Mouse (Mus musculus) liver, adult 2 months (tissue): ENCODE data around the gene Otud7a. TPM values are rescaled to one million over a fixed set of nuclear protein-coding genes. Genes with fewer than 3 reads are reported as not detected.

Experiments used
- DNase-seq: peaks from one replicate; pipeline ENCODE4 v3.0.0-alpha.2; 2011; ENCODE audit warnings: low read depth, low spot score; ENCODE audit errors: extremely low read depth
- H3K27ac ChIP-seq: fragments of 200-500 bp; replicated peaks from 2 replicates; pipeline ENCODE4 v1.5.1; 2012; ENCODE audit warnings: low read depth, mild to moderate bottlenecking, control low read depth, inconsistent platforms, low read length; ENCODE audit not compliant: insufficient read depth
- H3K27me3 ChIP-seq: fragments of 200-500 bp; 2 replicates; pipeline ENCODE4 v1.6.1; 2012; ENCODE audit warnings: mild to moderate bottlenecking, moderate library complexity, low read length, inconsistent platforms; ENCODE audit not compliant: control insufficient read depth, insufficient read depth
- H3K36me3 ChIP-seq: fragments of 200-500 bp; 2 replicates; pipeline ENCODE4 v1.6.1; 2012; ENCODE audit warnings: low read length, inconsistent platforms; ENCODE audit not compliant: control insufficient read depth, insufficient read depth
- H3K4me1 ChIP-seq: fragments of 200-500 bp; 2 replicates; pipeline ENCODE4 v1.6.1; 2011; ENCODE audit warnings: low read length; ENCODE audit not compliant: control insufficient read depth, insufficient read depth
- H3K4me3 ChIP-seq: fragments of 200-500 bp; 2 replicates; pipeline ENCODE4 v1.5.1; 2011; ENCODE audit warnings: low read depth, mild to moderate bottlenecking, control low read depth, low read length, moderate library complexity; ENCODE audit not compliant: insufficient read depth
- H3K79me2 ChIP-seq: fragments of 200-500 bp; 2 replicates; pipeline ENCODE4 v1.6.1; 2012; ENCODE audit warnings: inconsistent platforms, mild to moderate bottlenecking, low read length, moderate library complexity; ENCODE audit not compliant: control insufficient read depth, insufficient read depth
- H3K9ac ChIP-seq: fragments of 200-500 bp; 2 replicates; pipeline ENCODE4 v1.6.1; 2012; ENCODE audit warnings: low read depth, mild to moderate bottlenecking, control low read depth, inconsistent platforms, low read length
- CTCF ChIP-seq: fragments of 200-500 bp; IDR thresholded peaks from 2 replicates; pipeline ENCODE4 v1.5.1; 2011; ENCODE audit warnings: low read depth, low read length, control low read depth
- POLR2A ChIP-seq: fragments of 200-500 bp; IDR thresholded peaks from 2 replicates; pipeline ENCODE4 v1.6.1; 2011; ENCODE audit warnings: low read length, control low read depth; ENCODE audit not compliant: insufficient read depth; ENCODE audit errors: extremely low read depth
- WGBS: fragments of 180-500 bp; shearing (Covaris S2); methylation state at CpG from one replicate; pipeline ENCODE4 v1.1.7; 2018; 5-methylcytosine and 5-hydroxymethylcytosine counted together
- polyA plus RNA-seq: library from polyadenylated mRNA; depleted of rRNA; stranded (reverse); fragments of >200 nt; gene quantifications from 2 replicates; pipeline ENCODE4 v1.2.3, GENCODE M21; 2012; rRNA removed
- total RNA-seq: library from RNA; depleted of rRNA; stranded (reverse); fragments of >200 nt; gene quantifications from 2 replicates; pipeline ENCODE4 v1.2.3, GENCODE M21; 2014; rRNA removed

Otud7a gene
- total RNA-seq (not detected in 2 replicates), polyA plus RNA-seq (not detected in 2 replicates)

DNA sequence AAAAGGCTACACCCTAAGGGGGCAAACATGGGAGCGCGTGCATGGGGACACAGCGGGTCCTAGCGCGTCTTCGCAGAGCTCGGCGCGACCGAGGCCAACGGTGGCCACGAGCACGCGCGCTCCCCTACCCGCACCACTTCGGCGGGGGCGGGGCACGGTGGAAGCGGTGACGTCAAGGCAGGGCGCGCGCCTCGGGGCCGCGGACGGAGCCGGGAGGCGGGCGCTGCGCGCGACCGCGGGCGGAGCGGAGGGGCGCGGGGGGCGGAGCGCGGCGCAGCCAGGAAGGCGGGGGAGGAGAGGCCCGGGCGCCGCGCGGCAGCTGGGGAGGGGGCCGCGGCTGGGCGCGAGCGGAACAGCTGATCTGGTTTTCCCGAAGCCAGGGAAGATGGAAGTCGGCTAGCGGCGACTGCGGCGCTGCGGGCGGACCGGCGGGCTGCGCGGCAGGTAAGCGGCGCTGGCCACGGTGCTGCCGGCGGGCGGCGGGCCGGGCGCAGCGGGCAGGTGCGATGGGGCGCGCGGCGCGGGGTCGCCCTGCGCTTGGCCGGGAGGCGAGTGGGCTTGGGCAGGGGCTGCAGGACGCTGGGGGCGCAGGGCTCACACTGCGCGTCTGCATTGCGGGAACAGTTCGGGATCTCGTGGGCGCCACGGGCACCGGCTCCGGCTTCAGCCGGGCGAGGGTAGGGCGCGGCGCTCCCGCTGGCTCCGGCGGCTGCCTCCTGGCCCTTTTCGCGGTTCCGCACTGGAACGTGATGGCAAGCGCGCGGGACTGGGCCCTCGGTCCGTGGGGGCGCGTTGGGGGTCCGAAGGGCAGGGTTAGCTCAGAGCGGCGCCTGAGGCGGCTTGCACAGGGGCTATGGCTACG lies at the start of gene Otud7a:
Gene Otud7a, plus strand, starts transcription at position 268 of the 862 bp plus-strand sequence.
- TF ChIP-seq POLR2A, result no peak
- no peak for TF ChIP-seq CTCF
- no peak within 1 kb of the TSS for H3K27ac ChIP-seq
- H3K27me3 ChIP-seq, result peaks cover 6% of the 10 kb centered on the region
- no peaks in the 10 kb centered on the region for H3K36me3 ChIP-seq
- no peak for DNase-seq
- H3K4me1 ChIP-seq, result no peaks in the 10 kb centered on the region
- no peak within 1 kb of the TSS for H3K9ac ChIP-seq
- no peak within 1 kb of the TSS for H3K4me3 ChIP-seq
- H3K79me2 ChIP-seq, result no peaks in the 10 kb centered on the region
- WGBS, result 2% methylated on average over 104 of the region's 123 CpGs

DNA sequence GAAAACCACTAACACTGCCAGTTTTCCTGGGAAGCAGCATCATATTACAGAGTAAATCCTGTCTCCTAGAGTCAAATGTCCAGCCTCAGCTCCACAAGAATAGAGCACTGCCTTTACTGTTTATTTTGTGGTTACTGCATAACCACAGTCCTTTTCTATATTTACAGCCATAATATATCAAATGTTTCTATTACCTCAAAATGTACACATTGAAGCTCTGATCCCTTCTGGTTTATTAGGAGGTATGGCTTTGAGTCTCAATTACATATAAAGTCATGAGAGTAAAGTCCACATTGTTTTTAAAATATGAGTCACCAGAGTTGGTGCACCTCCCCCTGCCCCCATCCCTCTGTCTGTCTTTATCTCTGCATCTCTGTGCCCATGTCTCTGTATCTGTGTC lies 38.6 kb upstream of the Otud7a start:
- no peak overlapping the region for H3K9ac ChIP-seq
- DNase-seq, result no peak

DNA sequence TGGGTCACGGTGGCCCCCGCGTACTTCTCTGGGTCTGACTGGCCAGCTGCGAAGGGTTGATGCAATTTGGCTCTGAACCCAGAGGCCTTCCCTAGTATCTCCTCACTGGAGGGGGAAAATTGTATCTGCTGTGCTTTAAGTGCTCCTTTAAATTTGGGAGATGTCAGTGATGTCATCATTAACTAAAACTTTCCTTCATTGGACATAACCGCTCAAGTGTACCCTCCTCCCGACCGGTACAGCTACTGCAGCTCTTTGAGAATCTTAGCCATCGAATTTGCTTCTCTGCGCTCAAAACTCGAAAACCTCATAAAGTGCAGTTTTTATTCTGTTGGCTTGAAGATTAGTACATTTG lies 772 bp downstream of the Otud7a start:
- no peaks in the 10 kb centered on the region for H3K79me2 ChIP-seq
- WGBS, result 29% methylated on average over 10 of the region's 10 CpGs
- TF ChIP-seq CTCF (no peak), POLR2A (no peak)
- H3K9ac ChIP-seq, result no peak overlapping the region
- H3K27ac ChIP-seq, result no peak overlapping the region
- H3K4me3 ChIP-seq, result no peak overlapping the region
- H3K36me3 ChIP-seq, result no peaks in the 10 kb centered on the region
- no peak for DNase-seq
- H3K4me1 ChIP-seq, result no peaks in the 10 kb centered on the region
- peaks cover 6% of the 10 kb centered on the region for H3K27me3 ChIP-seq

More for the DNA sequence above, 38.6 kb upstream of the Otud7a start:
- Histone ChIP-seq H3K4me3 (no peak overlapping the region), H3K4me1 (no peaks in the 10 kb centered on the region), H3K27ac (no peak overlapping the region), H3K36me3 (no peaks in the 10 kb centered on the region), H3K27me3 (no peaks in the 10 kb centered on the region), H3K79me2 (no peaks in the 10 kb centered on the region)
- TF ChIP-seq CTCF (no peak), POLR2A (no peak)

DNA sequence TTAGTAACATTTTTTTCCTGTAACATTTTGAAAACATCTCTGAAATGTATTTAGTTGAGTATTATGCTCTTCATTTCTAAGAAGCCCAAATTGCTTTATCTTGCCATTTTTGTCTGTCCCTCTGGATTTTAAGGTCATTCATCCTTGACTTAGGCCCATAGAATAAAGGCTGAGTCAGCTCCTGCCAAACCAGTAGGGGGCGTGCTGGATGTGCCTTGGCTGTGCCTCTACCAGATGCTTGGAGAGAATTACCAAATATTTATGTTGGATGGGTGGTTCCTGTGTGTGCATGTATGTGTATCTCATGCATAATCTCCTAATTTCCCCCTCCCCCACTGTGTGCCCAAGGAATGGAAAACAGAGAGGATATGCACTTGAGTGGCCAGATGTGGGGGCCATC lies 2.4 kb downstream of the Otud7a start:
- H3K9ac ChIP-seq, result no peak overlapping the region
- H3K4me1 ChIP-seq, result no peaks in the 10 kb centered on the region
- no peak overlapping the region for H3K27ac ChIP-seq
- DNase-seq, result no peak
- H3K79me2 ChIP-seq, result no peaks in the 10 kb centered on the region
- TF ChIP-seq POLR2A (no peak), CTCF (no peak)
- no peak overlapping the region for H3K4me3 ChIP-seq
- H3K36me3 ChIP-seq, result no peaks in the 10 kb centered on the region
- peaks cover 6% of the 10 kb centered on the region for H3K27me3 ChIP-seq
- WGBS, result 14% methylated on average over 1 of the region's 1 CpGs

DNA sequence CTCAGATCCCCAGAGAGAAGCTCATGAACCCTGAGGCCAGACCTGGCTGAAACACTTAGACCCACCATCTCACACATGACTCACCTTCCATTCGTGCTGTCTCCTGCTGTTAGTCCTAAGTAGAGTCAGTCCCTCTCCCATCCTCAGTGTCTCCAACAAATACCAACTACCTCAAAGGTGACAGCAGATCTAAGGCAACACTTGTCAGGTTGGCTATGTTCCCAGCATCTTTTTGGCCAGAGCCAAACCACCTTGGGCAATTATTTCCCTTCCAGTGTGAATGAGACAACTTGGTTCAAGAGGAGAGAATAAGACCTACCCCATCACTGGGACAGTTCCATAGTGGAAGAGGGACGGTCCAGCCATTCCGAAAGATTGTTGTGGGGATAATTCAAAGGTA lies 10.7 kb downstream of the Otud7a start:
- no peak overlapping the region for H3K27ac ChIP-seq
- H3K79me2 ChIP-seq, result no peaks in the 10 kb centered on the region
- DNase-seq, result no peak
- no peaks in the 10 kb centered on the region for H3K36me3 ChIP-seq
- H3K9ac ChIP-seq, result no peak overlapping the region
- H3K4me3 ChIP-seq, result no peak overlapping the region
- TF ChIP-seq CTCF (no peak), POLR2A (no peak)
- 74% methylated on average over 3 of the region's 3 CpGs for whole genome bisulfite sequencing
- no peaks in the 10 kb centered on the region for H3K27me3 ChIP-seq
- no peaks in the 10 kb centered on the region for H3K4me1 ChIP-seq

DNA sequence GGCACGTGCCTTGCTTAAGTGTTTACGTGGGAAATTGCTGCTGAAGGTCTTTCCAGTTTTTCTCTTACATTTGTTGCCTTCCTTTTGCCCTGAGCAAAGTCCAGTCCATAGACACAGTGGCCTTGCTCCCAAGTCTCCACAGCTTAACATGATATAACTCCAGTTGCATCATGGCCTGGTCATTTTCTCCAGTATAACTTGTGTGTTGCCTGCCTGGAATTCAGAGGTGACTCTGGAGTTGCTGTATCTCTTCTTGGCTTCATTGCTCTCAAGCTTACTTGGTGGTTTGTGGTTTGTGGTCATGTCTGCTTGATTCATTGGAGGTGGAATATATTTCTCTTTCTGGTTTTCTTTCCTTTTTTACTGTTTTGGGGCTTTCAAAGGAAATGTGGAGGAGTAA lies 17.7 kb downstream of the Otud7a start:
- Histone ChIP-seq H3K4me3 (no peak overlapping the region), H3K27me3 (no peaks in the 10 kb centered on the region), H3K27ac (no peak overlapping the region), H3K79me2 (no peaks in the 10 kb centered on the region), H3K36me3 (no peaks in the 10 kb centered on the region), H3K4me1 (no peaks in the 10 kb centered on the region), H3K9ac (no peak overlapping the region)
- DNase-seq, result no peak
- 62% methylated on average over 2 of the region's 2 CpGs for WGBS
- no peak for TF ChIP-seq CTCF
- no peak for TF ChIP-seq POLR2A
